Comparison of ENCODE assay signal across 22 mouse cellular contexts in the genomic region with DNA sequence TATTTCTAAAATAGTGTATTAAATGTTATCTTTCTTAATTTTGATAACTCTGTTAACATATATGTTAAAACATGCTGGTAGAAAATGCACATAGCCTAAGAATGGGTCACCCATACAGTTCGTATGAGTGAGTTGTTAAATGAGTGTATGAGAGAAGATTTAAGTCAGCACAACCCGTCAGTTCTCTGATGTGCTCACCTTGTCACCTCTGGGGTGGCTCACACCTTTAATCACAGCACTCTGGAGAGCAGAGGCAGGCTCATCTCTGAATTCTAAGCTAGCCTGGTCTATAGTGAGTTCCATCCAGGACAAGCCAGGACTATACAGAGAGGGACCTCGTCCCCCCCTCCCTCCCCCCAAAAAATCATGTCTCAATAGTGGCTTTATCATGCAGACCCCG. TPM values are rescaled to one million over a fixed set of nuclear protein-coding genes. Genes with fewer than 3 reads are reported as not detected.
"Had no signal": no experiment of that assay in that cellular context is flagged by ENCODE, and none has a peak within 500 bp of the region (broad histone marks: within the 10 kb centered on the region; RNA-seq: fewer than 3 reads in every experiment).

No protein-coding gene starts in this region.

- H3K9ac ChIP-seq: liver, embryonic 12.5 days; liver, embryonic 14.5 days; lung, embryonic 14.5 days; midbrain, embryonic 13.5 days; neural tube, embryonic 13.5 days; neural tube, embryonic 15.5 days; stomach, embryonic 15.5 days had no signal

- ATAC-seq: liver, embryonic 12.5 days; midbrain, embryonic 13.5 days had no signal

- H3K9me3 ChIP-seq: liver, embryonic 12.5 days; midbrain, embryonic 10.5 days; midbrain, embryonic 13.5 days; neural tube, embryonic 13.5 days; neural tube, embryonic 15.5 days; stomach, embryonic 15.5 days had no signal

- DNase-seq: lung, adult 18-20 months; lung, embryonic 14.5 days; lung, postnatal 10 days; lung, postnatal 4 days; retina, postnatal 1 day; right cerebral cortex, adult 18-20 months; right cerebral cortex, postnatal 25 days; right cerebral cortex, postnatal 4 days; spleen, adult 18-20 months; thymus, postnatal 25 days; thymus, postnatal 4 days had no signal

- H3K4me3 ChIP-seq: liver, embryonic 12.5 days; midbrain, embryonic 10.5 days; midbrain, embryonic 13.5 days; myocyte; neural tube, embryonic 13.5 days; neural tube, embryonic 15.5 days; stomach, embryonic 15.5 days had no signal

- H3K4me2 ChIP-seq: liver, embryonic 12.5 days; lung, embryonic 14.5 days; midbrain, embryonic 13.5 days; neural tube, embryonic 13.5 days; neural tube, embryonic 15.5 days; stomach, embryonic 15.5 days had no signal

- H3K36me3 ChIP-seq: stomach, embryonic 15.5 days had no signal

- H3K27ac ChIP-seq: liver, embryonic 12.5 days; liver, embryonic 14.5 days; midbrain, embryonic 10.5 days; midbrain, embryonic 13.5 days; neural tube, embryonic 13.5 days; neural tube, embryonic 15.5 days; stomach, embryonic 15.5 days; stomach, postnatal 0 days had no signal

- H3K27me3 ChIP-seq: liver, embryonic 12.5 days; midbrain, embryonic 13.5 days; neural tube, embryonic 13.5 days; neural tube, embryonic 15.5 days; stomach, embryonic 15.5 days had no signal

- H3K4me1 ChIP-seq: liver, embryonic 12.5 days; midbrain, embryonic 10.5 days; midbrain, embryonic 13.5 days; neural tube, embryonic 13.5 days; neural tube, embryonic 15.5 days; stomach, embryonic 15.5 days had no signal

RNA-seq across cellular contexts. Expression of gene Aldh8a1, which starts 58.8 kb away (rescaled TPM):
- polyA plus RNA-seq: lung, embryonic 14.5 days; myocyte; neural tube, embryonic 11.5 days; neural tube, embryonic 13.5 days; small intestine, adult 2 months had no signal
